Mouse (Mus musculus) MN1 (cell line): ENCODE data around the gene Glrp1.

ENCODE experiments used
- DNase-seq: peaks from one replicate; pipeline ENCODE4 v3.0.0-alpha.2; 2016; ENCODE audit warnings: low spot score

Glrp1 gene

GRCm38 (mm10) chr1:88492415-88492814 lies 17.5 kb downstream of the Glrp1 start:
- DNase-seq: no peak

GRCm38 (mm10) chr1:88491617-88492378 lies 18.1 kb downstream of the Glrp1 start:
- DNase-seq: no peak

- no peak for DNase-seq
These were observed 19.7 kb downstream of the Glrp1 start for GRCm38 (mm10) chr1:88490164-88490563.

GRCm38 (mm10) chr1:88488957-88489356 lies 20.9 kb downstream of the Glrp1 start:
- no peak for DNase-seq

GRCm38 (mm10) chr1:88486336-88486735 lies 23.5 kb downstream of the Glrp1 start:
- DNase-seq: no peak

GRCm38 (mm10) chr1:88484059-88484458 lies 25.8 kb downstream of the Glrp1 start:
- DNase-seq: no peak

GRCm38 (mm10) chr1:88482142-88483099 lies 27.4 kb downstream of the Glrp1 start:
- no peak for DNase-seq

- no peak for DNase-seq
These were observed 29.3 kb downstream of the Glrp1 start for GRCm38 (mm10) chr1:88480594-88480993.

- no peak for DNase-seq
These were observed 31.7 kb downstream of the Glrp1 start for GRCm38 (mm10) chr1:88478205-88478604.

- DNase-seq: no peak
These were observed 33.2 kb downstream of the Glrp1 start for GRCm38 (mm10) chr1:88476554-88477085.

GRCm38 (mm10) chr1:88475502-88475953 lies 34.3 kb downstream of the Glrp1 start:
- no peak for DNase-seq

- DNase-seq: no peak
These were observed 35.3 kb downstream of the Glrp1 start for GRCm38 (mm10) chr1:88474598-88474997.

- no peak for DNase-seq
These were observed 36.0 kb downstream of the Glrp1 start for GRCm38 (mm10) chr1:88473899-88474298.

- no peak for DNase-seq
These were observed 37.6 kb downstream of the Glrp1 start for GRCm38 (mm10) chr1:88472258-88472657.

GRCm38 (mm10) chr1:88469746-88470145 lies 40.1 kb downstream of the Glrp1 start:
- no peak for DNase-seq

GRCm38 (mm10) chr1:88468335-88468734 lies 41.5 kb downstream of the Glrp1 start:
- DNase-seq: no peak

- DNase-seq: no peak
These were observed 42.0 kb downstream of the Glrp1 start for GRCm38 (mm10) chr1:88467866-88468265.

GRCm38 (mm10) chr1:88466325-88467064 lies 43.4 kb downstream of the Glrp1 start:
- DNase-seq: no peak

GRCm38 (mm10) chr1:88465722-88466121 lies 44.1 kb downstream of the Glrp1 start:
- no peak for DNase-seq

- no peak for DNase-seq
These were observed 45.6 kb downstream of the Glrp1 start for GRCm38 (mm10) chr1:88464109-88464905.

- DNase-seq: no peak
These were observed 46.6 kb downstream of the Glrp1 start for GRCm38 (mm10) chr1:88463241-88463640.
